Mouse (Mus musculus) T-helper 17 cell (primary cell): Measurements from ENCODE around the gene Arf1.

Experiments used
- in situ Hi-C, 2 experiments: fragments of 300-600 bp; cut with MboI, MseI; formaldehyde crosslinking; loops; 1 replicate in 1 of 2; 2 replicates in 1 of 2; pipeline ENCODE4 v1.15.1; 2025; ENCODE audit warnings: high pct_unique_total_duplicates in 2 of 2

The Arf1 gene

GRCm38 (mm10) chr11:59228122-59228953, at the start of gene Arf1:
TSS of gene Arf1 (minus strand) at chr11:59228270.
- in situ Hi-C loops, result loop anchor here in 1 of 2 experiments (10.0 kb wide), 1 partner anchor 1126 kb away; the partner anchor contains the start of genes Drc3 and Tom1l2

GRCm38 (mm10) chr11:59276877-59277276, 48.8 kb upstream of the Arf1 start:
- in situ Hi-C loops, result no loop called here

DNA sequence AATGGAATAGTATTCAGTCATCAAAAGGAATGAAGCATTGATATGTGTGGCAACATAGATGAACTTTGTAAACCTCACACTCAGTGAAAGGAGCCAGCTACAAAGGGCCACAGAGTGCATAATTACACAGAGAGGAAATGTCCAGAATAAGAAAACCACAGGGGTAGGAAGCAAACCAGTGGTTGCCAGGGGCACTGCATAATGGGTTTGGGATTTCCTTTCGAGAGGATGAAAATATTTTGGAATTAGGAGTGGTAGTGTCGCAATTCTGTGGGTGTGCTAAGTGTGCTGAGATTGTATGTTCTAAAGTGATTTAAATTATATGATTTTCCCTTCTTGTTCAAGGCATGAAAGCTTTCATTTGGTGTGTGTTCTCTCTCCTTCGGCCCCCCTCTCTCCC, 46.1 kb upstream of the Arf1 start:
- in situ Hi-C loops, result no loop called here

DNA sequence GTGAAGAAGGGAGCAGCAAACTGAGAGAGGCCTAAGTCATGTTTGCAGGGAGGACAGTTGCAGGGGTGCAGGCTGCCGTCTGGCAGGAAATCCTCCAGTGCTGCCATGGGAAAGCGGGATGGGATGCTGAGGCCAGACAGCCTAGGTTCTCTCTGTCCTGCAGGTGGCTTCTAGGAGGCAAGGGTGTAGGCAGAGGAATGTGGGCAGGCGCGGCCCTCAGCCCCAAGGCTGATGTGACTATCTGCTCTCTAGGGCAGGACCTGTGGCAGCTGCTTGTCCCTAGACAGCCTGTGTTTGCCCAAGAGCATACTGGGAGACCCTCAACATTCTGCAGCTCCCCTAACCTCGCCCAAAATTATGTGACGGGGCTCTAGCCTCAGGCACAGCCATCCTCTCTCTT, 38.7 kb upstream of the Arf1 start:
- in situ Hi-C loops, result no loop called here

DNA sequence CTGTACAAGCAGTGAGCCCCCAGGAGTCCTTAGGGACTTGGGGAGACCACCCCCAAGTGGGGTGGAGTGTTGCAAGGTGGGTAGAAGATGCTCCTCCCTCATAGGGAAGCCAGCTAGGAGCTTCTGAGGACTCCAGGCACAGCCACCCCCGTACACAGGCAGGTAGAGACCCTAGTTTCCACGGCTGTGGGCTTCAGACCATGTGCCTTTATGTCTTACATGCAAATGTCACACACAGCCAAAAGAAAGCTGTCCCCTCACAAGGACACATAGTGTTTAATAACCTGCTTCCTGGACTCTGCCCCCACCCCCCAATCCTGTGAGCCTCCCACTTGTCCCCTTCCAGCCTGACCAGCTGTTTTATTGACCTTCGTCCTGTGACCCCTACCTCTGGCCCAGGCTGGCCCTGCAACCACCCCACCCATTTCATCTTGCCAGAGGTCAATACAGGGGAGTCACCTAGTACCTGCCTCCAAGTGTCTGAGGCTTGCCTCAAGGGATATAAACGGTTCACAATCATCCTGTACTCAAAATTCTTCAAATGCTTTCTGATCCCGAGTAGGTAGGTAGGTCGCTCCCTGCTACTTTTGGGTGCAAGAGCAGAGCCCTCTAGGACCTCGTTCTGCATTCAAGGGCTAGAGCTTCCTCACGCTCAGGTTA, 37.2 kb upstream of the Arf1 start:
- in situ Hi-C loops, result no loop called here

- in situ Hi-C loops, result no loop called here
Measured at GRCm38 (mm10) chr11:59264593-59264992, 36.5 kb upstream of the Arf1 start.

DNA sequence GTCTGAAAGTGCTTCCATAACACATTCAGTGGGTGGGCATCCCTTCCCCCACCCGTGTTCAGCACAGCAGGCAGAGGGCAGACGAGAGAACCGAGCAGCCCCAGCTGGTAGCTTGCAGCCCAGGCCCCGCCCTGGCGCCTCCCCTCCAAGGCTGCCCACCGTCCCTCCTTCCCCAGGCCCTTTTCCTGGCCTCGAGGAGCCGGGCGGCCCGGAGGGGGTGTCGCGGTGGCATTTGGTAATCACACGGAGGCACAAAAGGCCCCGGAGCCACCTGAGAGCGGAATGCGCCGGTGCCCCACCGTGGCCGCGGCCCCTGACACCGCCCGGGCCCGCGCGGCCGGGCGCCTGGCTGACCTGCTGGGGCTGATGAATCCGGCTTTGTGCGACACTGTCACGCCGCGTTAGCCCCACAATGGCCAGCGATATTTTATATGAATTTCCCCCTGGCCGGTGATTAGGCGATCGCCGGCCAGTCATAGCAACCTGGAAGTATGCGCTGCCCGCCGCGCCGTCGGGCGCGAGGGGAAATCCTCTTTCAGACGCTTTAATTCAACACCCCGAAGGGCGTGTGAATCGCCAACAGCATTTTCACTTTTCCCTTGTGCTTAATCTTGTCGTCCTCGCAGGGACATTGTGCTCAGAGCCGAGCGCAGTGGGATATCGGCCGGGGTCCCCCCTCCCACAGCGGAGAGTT, 35.9 kb upstream of the Arf1 start:
- in situ Hi-C loops, result no loop called here

GRCm38 (mm10) chr11:59262308-59262707, 34.2 kb upstream of the Arf1 start:
- in situ Hi-C loops, result no loop called here

DNA sequence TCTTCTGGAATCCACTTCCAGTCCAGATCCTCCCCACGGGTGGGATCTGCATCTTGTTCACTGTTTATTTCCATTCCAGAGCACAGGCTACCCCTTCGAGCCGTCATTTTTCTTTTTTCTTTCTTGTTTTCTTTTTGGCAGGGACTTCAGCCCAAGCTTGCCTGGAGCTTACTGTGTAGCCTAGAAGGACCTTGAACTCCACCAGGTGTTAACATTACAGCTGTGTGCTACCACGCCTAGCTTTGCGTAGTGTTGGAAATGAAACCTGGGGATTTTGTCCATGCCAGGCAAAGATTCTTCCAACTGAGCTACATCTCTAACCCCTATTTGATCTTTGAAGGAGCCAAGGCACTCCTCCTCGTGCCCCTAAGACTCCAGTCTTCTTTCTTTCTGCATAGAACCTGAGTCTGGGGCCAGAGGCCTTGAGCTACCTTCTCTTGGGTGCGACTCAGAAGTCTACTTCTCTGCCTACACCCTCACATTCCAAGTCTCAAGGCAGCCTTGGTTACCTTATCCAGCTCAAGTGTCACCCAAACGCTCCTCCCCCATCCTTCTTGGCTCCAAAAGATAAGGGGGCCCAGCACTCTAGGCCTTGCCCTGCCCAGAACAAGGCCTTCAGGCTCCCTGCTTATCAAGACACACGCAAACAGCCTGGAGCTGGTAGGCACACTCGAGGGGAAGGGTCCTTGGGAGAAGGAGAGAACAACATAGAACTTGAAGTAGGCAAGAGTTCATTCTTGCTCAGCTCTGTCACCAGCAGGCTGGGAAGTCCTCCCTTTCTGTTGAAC, 32.8 kb upstream of the Arf1 start:
- in situ Hi-C loops, result no loop called here

GRCm38 (mm10) chr11:59259647-59260046, 31.6 kb upstream of the Arf1 start:
- in situ Hi-C loops, result no loop called here

DNA sequence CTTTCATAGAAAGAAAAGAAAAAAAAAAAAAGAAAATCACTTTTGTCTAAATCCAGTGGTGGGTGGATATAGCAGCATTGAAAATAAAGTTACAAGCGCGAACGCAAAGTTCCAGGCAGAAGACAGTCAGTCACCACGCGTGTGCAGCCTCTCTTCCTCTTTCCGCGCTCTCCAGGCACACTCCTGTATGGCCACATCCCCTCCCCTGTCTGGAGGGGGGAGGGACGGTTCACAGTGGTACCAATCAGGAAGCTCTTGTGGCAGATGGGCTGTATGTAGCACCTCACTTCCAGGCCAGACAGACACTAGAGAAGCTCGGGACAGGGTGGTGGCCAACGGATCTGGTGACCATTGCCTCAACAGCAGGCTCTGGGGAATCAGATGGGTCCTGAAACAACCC, 20.0 kb upstream of the Arf1 start:
- in situ Hi-C loops, result no loop called here

- in situ Hi-C loops, result no loop called here
Measured at GRCm38 (mm10) chr11:59243856-59244255, 15.8 kb upstream of the Arf1 start.

DNA sequence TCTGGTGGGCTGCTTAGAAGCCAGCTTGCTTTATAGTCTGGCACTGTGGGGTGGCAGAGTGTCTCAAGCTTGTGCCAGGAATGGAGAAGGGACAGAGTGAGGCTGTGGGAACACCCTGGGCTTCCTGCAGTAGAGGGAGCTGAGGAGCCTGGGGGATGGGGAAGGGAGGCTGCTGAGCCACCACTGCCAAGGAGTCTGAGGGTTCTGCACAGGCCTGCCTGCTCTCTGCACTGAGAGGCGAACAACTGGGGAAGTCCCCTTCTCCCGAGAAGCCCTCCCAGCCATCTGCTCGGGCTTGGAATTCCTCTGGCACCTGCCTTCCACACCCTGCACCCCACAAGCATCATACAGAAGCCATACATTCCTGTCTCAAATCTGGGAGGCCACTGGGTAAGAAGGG, 13.8 kb upstream of the Arf1 start:
- in situ Hi-C loops, result no loop called here

DNA sequence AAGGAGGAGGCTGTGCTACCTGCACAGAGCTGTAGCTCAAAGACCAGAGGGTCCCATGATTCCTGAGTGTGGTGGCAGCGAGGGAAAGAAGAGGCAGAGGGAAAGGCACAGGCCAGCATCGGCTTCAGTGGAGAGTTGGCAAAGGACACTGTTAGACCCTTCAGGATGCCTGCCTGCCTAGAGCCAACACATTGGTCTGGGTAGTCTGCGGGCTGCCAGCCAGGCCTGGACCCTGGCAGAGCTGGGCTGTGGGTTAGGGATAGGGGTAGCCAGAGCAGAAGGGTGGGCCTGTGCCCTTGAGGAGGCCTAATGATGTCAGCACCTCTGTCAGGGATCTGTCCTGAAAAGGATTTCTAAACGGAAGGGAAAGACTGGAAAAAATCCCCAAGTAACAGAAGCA, 11.7 kb upstream of the Arf1 start:
- in situ Hi-C loops, result loop anchor here in 1 of 2 experiments (5.0 kb wide), 1 partner anchor 243 kb away; no protein-coding TSS in a partner anchor

DNA sequence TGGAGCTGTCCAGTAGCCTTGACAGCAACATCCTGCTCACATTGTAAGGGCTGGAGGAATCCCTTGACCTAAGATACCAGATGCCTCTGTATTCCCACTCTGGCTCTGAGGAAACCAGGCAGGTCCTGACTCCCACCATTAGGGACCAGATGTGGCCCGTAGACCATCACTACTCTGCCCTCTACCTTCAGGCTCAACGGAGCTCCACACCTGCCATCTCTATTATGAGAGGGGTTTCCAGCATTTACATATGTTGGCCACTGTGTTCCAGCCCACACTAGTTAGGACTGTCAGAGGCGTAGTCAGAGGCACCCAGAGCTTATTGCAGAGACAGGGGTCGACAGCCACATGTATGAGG, 11.3 kb upstream of the Arf1 start:
- in situ Hi-C loops, result loop anchor here in 1 of 2 experiments (5.0 kb wide), 1 partner anchor 243 kb away; no protein-coding TSS in a partner anchor

DNA sequence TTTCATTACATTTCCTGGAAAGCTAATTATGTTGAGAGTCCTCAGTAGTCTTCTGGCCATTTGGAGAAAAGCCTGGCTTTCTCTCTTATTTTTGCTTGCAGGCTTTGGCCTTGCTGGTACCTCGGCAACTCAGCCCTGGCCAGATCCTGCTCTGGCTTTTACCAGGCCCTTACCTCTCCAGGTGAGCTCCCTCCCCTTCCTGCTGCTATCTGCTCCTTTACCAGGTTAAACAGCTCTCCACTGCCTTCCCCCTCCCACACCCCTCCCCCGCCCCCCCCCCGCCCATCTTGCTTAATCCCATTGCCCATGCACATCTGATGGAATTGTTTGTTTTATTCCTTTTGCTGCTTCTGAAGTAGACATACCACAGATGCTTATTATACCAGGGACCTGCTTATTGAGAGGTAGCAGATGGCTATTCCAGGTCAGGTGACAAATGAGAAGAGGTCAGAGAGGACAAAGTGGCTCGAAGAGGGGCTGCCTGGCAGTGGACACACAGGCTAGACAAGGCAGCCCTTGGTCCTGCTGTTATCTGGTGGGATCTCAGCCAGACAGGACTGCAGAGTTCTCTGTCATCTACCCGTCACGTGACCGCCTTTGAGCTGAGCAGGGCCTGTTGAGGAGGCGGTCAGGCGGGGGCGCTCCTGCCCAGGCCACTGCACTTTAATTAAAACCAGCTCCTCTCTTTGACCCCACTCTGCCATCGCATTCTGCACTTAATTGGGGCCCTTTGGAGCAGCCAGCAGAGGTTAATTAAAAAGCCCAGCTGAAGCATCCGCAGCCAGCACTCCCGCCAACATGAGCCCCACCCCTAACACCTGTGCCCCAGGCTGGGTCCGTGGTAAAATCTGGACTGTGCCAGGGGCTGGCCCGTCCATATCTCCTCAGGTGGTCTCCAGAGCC, 10.7 kb upstream of the Arf1 start:
- in situ Hi-C loops, result loop anchor here in 1 of 2 experiments (5.0 kb wide), 1 partner anchor 244 kb away; no protein-coding TSS in a partner anchor

- in situ Hi-C loops, result no loop called here
Measured at GRCm38 (mm10) chr11:59232797-59233196, 4.7 kb upstream of the Arf1 start.

DNA sequence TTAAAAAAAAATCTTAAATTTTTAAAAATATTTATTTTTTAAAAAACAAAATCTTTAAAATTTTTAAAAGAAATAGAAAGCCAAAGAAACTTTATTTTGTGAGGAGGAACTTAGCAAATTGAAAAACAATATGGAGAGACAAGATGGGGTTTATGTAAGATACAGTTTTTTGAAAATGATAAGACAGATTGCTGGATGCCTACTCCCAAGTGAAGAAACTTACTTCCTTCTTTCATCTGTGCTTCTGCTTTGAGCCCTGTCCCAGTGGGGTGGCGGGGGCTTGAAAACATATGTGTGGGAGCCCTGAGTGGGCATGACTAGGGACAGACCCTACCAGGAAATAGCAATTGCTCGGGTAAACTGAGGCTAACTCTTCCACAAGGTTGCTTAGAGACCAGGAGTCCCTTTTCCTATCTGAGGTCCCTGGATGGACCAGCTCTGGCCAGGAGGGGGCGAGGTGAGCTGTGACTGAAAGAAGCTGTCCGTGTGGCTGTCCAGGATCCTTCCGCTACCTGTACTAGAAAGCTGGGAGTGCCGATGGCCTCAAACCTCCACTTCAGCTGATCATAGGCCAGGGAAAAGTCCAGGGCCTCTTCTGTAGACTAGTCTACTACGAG, 2.2 kb upstream of the Arf1 start:
- in situ Hi-C loops, result no loop called here

GRCm38 (mm10) chr11:59227604-59228121, 407 bp downstream of the Arf1 start:
- in situ Hi-C loops, result loop anchor here in 1 of 2 experiments (10.0 kb wide), 1 partner anchor 1127 kb away; the partner anchor contains the start of genes Drc3 and Tom1l2
